Mouse (Mus musculus) heart, adult 18-20 months (tissue): ENCODE measurements around the gene Zfp935. TPM values are rescaled to one million over a fixed set of nuclear protein-coding genes. Genes with fewer than 3 reads are reported as not detected.
"Not testable (repeated sequence)": the region's sequence is repeated elsewhere in the genome, so short reads cannot be mapped to it uniquely, and the experiment has no call there.

ENCODE experiments used
- DNase-seq, 2 experiments: peaks; one replicate each; pipeline ENCODE4 v3.0.0; 2021 to 2022; ENCODE audit warnings: mixed read lengths in 1 of 2
- long read RNA-seq, 2 experiments: library from polyadenylated mRNA; stranded (forward); transcript quantifications; one replicate each; pipeline ENCODE4 v2.0.0; 2021
- microRNA-seq, 2 experiments: library from miRNA; unstranded; fragments of <30 nt; microRNA quantifications; one replicate each; pipeline ENCODE4 v1.2.0; 2022
- total RNA-seq, 2 experiments: library from RNA; stranded (reverse); gene quantifications; 2 replicates each; pipeline ENCODE4 v1.2.3; 2021

The Zfp935 gene
- total RNA-seq: 1 to 10 TPM in 1 of 2 experiments, not detected in 1; 1.3 TPM
- long read RNA-seq, experiment 1: 0 reads
- long read RNA-seq, experiment 2: 0 reads

- DNase-seq: peak; percentile 86 to 88
Observed at GRCm38 (mm10) chr13:62558189-62559110, at the start of gene Zfp935. Gene Zfp935, minus strand, starts transcription at chr13:62558511.

- not testable (repeated sequence) for DNase-seq
Observed at GRCm38 (mm10) chr13:62571099-62571498, 12.8 kb upstream of the Zfp935 start, which contains the start of gene Zfp934. Gene Zfp934, minus strand, starts transcription at chr13:62571199.

GRCm38 (mm10) chr13:62561696-62562095, 3.4 kb upstream of the Zfp935 start:
- DNase-seq: peak in 1 of 2 experiments; percentile 16

GRCm38 (mm10) chr13:62530129-62530528, 28.2 kb downstream of the Zfp935 start:
- DNase-seq: not testable (repeated sequence)

GRCm38 (mm10) chr13:62510641-62511420, 47.5 kb downstream of the Zfp935 start:
- DNase-seq: not testable (repeated sequence)

GRCm38 (mm10) chr13:62472661-62473060, 85.7 kb downstream of the Zfp935 start:
- DNase-seq: not testable (repeated sequence)

GRCm38 (mm10) chr13:62469947-62470346, 88.4 kb downstream of the Zfp935 start:
- DNase-seq: peak; percentile 9 to 23

GRCm38 (mm10) chr13:62466424-62467334, 91.6 kb downstream of the Zfp935 start, which contains the start of gene Gm49359:
Gene Gm49359, minus strand, starts transcription at chr13:62466832.
- peak; percentile 95 for DNase-seq

Small RNA genes lying within 50 kb of the gene (microRNA-seq; reads per million reads assigned to microRNA genes)
- 0 reads per million in 2 experiments for gene Gm22256

Other genes starting within 250 kb of the Zfp935 start
- gene Gm3604, start 175.3 kb downstream of the Zfp935 start, total RNA-seq: 1 to 10 TPM in 1 of 2 experiments, under 1 TPM in 1; 0.44 to 1.1 TPM
- 1 to 10 TPM; 5.0 to 5.6 TPM for gene Gm49359, start 91.7 kb downstream of the Zfp935 start, total RNA-seq
- gene Zfp934, start 12.7 kb upstream of the Zfp935 start, total RNA-seq: 1 to 10 TPM; 4.2 to 4.4 TPM
- under 1 TPM; 0.55 to 0.87 TPM for gene 6720489N17Rik, start 65.7 kb upstream of the Zfp935 start, total RNA-seq
- 1 to 10 TPM; 2.1 to 2.6 TPM for gene Platr25, start 202.2 kb upstream of the Zfp935 start, total RNA-seq
- under 1 TPM; 0.52 to 0.72 TPM for gene Gm5141, start 227.3 kb upstream of the Zfp935 start, total RNA-seq